Comparison of ENCODE assay signal across 8 mouse cellular contexts in the genomic region with DNA sequence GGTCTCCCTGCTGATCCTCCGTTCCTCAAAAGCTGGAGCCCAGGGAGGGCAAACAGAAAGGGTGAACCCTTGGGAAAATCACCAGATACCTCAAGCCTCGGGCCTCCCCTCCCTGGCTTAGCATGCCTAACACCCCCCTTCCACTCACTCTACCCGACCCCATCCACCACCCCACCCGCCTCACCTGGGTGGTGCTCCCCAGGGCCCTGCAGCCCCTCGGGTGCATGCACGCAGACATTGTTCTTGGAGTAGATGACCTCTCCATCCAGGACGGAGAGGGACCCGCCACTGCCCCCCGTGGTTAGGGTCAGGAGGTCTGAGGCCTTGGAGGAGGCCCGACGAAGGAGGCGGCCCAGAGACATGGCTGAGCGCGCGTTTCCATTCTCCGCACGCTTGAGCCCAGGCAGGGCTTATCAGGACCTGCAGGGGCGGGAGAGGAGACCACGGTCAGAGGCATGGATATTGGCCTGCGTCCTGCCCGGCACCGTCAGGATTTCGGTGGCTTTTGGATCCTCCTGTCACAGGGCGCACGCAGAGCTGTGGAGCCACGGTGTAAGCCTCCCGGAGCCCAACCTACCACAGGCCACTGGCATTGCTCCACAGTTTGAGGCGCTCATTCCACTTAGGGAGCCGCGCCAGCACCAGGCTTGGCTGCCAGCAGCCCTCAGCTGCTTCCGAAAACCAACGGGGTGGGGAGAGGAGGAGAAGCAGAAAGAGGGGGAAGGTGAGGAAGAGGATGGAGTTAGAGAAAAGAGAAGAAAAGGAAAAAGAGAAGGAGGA. TPM values are rescaled to one million over a fixed set of nuclear protein-coding genes. Genes with fewer than 3 reads are reported as not detected.
DNase-seq lines count a peak whose midpoint lies in the region; ATAC-seq lines count a peak whose summit lies in the region.

No protein-coding gene starts in this region.

- intact Hi-C loops in left cerebral cortex, postnatal 25 days (cut with DNase I), result no loop called here

- H3K9me3 ChIP-seq in neural tube, embryonic 13.5 days, result no peaks in the 10 kb centered on the region
- no peaks in the 10 kb centered on the region for H3K9me3 ChIP-seq in heart, embryonic 10.5 days

- peaks cover 70% of the 10 kb centered on the region for H3K4me1 ChIP-seq in neural tube, embryonic 13.5 days (replicated peaks)
- peaks cover 36% of the 10 kb centered on the region for H3K4me1 ChIP-seq in heart, embryonic 10.5 days

- ATAC-seq in neural tube, embryonic 13.5 days (ENCODE audit: low read depth), result no peak

- 76% methylated on average over 32 of the region's 32 CpGs for WGBS in neural tube, embryonic 13.5 days
- 58% methylated on average over 32 of the region's 32 CpGs for WGBS in heart, embryonic 10.5 days

- H3K4me2 ChIP-seq in neural tube, embryonic 13.5 days, result no peak overlapping the region

- DNase-seq in neural tube, embryonic 10.5 days (ENCODE audit: extremely low spot score, low spot score), result no peak
- peak; percentile 95 to 97 for DNase-seq in cerebellum, postnatal 25 days
- no peak for DNase-seq in heart, embryonic 10.5 days (ENCODE audit: low spot score)
- DNase-seq in left cerebral cortex, postnatal 25 days (ENCODE audit: low spot score in 2 of 2), result peak; percentile 56 to 81
- DNase-seq in right cerebral cortex, adult 18-20 months, result peak; percentile 83
- DNase-seq in thymus, postnatal 25 days, result no peak
- no peak for DNase-seq in thymus, adult 18-20 months

- no peaks in the 10 kb centered on the region for H3K27me3 ChIP-seq in neural tube, embryonic 13.5 days
- 0 out of 2 replicates have a peak, but pooled peaks cover 5% of the 10 kb centered on the region for H3K27me3 ChIP-seq in heart, embryonic 10.5 days (ENCODE audit: insufficient read depth, poor library complexity, severe bottlenecking)

- no peak overlapping the region for H3K9ac ChIP-seq in neural tube, embryonic 13.5 days

- peaks cover 41% of the 10 kb centered on the region for H3K36me3 ChIP-seq in neural tube, embryonic 13.5 days
- peaks cover 34% of the 10 kb centered on the region for H3K36me3 ChIP-seq in heart, embryonic 10.5 days

- H3K4me3 ChIP-seq in neural tube, embryonic 13.5 days, result no peak overlapping the region
- no peak overlapping the region for H3K4me3 ChIP-seq in heart, embryonic 10.5 days

- 0 out of 2 replicates have a peak overlapping the region, but pooled peaks have one; percentile 75 for H3K27ac ChIP-seq in neural tube, embryonic 13.5 days (replicated peaks)
- peak overlapping the region; percentile 19; the same call in 1 of the 2 replicates for H3K27ac ChIP-seq in heart, embryonic 10.5 days

RNA-seq across cellular contexts. Expression of gene Tbc1d16, which starts 17.8 kb away (rescaled TPM):
- 49.0 and 50.8 TPM in 2 replicates for polyA plus RNA-seq in neural tube, embryonic 13.5 days (2015; fragmentation: Nextera tagmentation; extraction: Ambion mirVana)
- 7.4 and 8.6 TPM in 2 replicates for polyA plus RNA-seq in heart, embryonic 10.5 days (2016; fragmentation: Nextera tagmentation; extraction: Ambion mirVana)
- total RNA-seq in left cerebral cortex, postnatal 25 days (2021), result 10 to 100 TPM; 32.1 to 40.9 TPM

RNA-seq across cellular contexts. Expression of gene Ccdc40, which starts 17.9 kb away (rescaled TPM):
- 15.7 and 15.8 TPM in 2 replicates for polyA plus RNA-seq in neural tube, embryonic 13.5 days (2015; fragmentation: Nextera tagmentation; extraction: Ambion mirVana)
- polyA plus RNA-seq in heart, embryonic 10.5 days (2016; fragmentation: Nextera tagmentation; extraction: Ambion mirVana), result 4.6 and 9.3 TPM in 2 replicates
- 1 to 10 TPM in 1 of 2 experiments, under 1 TPM in 1; 0.98 to 1.4 TPM for total RNA-seq in left cerebral cortex, postnatal 25 days (2021)

RNA-seq across cellular contexts. Expression of gene Gaa, which starts 57.2 kb away (rescaled TPM):
- 58.0 and 62.5 TPM in 2 replicates for polyA plus RNA-seq in neural tube, embryonic 13.5 days (2015; fragmentation: Nextera tagmentation; extraction: Ambion mirVana)
- 57.3 and 97.3 TPM in 2 replicates for polyA plus RNA-seq in heart, embryonic 10.5 days (2016; fragmentation: Nextera tagmentation; extraction: Ambion mirVana)
- total RNA-seq in left cerebral cortex, postnatal 25 days (2021), result 100 to 1,000 TPM; 232 to 233 TPM

Comparison
In these comparisons a context has a peak if more than half of its experiments do, and no peak if none do; other contexts are left out.
1. DNase-seq: peak in cerebellum, postnatal 25 days (2 of 2), left cerebral cortex, postnatal 25 days (2 of 2) and right cerebral cortex, adult 18-20 months (single experiment); none in neural tube, embryonic 10.5 days (single experiment), heart, embryonic 10.5 days (single experiment), thymus, postnatal 25 days (single experiment) and thymus, adult 18-20 months (0 of 2).